Mouse (Mus musculus) small intestine, adult 10 weeks (tissue): ENCODE measurements around the gene Stil. TPM values are rescaled to one million over a fixed set of nuclear protein-coding genes. Genes with fewer than 3 reads are reported as not detected.

ENCODE experiments used
- polyA plus RNA-seq: library from polyadenylated mRNA; stranded (reverse); fragments of 350-450 nt; fragmentation: Illumina TruSeq; extraction: RNeasy Lipid Tissue Mini Kit (QIAGEN cat#74804); gene quantifications from one replicate; pipeline ENCODE4 v1.2.3, GENCODE M21; 2014; ENCODE audit warnings: low replicate concordance

The Stil gene
- 4.6 TPM for polyA plus RNA-seq

DNA sequence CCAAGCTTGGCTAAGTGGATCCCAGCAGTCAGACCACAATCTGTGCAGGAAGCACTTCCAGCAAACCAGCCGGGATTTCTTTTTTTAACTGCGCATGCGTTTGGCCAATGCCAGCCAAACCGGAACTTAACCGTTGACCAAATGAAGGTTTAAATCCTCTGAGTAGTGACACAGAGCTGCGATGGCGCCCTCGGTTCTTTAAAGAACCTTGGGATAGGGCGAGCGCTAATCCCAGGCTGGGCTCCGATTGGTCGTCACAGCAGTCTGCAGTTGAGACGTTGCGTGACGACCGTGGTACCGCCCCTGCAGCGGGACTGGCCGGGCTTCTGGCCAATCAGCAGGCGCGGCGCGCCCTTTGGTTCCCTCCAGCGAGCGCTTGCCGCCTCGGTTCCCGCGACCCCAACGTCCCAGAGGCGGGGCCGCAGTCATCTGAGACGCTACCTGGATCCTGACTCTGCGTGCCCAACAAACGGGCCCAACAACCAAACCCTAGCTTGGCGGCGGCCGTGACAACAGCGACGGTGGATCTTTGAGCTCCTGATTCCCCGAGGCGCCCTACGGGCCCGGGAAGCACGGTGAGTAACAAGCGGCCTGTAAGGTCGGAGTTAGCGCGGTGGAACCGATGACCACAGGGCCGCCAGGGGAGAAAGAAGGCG is at the start of gene Stil:
Stil (plus strand) TSS at position 387 of the 656 bp plus-strand sequence.

DNA sequence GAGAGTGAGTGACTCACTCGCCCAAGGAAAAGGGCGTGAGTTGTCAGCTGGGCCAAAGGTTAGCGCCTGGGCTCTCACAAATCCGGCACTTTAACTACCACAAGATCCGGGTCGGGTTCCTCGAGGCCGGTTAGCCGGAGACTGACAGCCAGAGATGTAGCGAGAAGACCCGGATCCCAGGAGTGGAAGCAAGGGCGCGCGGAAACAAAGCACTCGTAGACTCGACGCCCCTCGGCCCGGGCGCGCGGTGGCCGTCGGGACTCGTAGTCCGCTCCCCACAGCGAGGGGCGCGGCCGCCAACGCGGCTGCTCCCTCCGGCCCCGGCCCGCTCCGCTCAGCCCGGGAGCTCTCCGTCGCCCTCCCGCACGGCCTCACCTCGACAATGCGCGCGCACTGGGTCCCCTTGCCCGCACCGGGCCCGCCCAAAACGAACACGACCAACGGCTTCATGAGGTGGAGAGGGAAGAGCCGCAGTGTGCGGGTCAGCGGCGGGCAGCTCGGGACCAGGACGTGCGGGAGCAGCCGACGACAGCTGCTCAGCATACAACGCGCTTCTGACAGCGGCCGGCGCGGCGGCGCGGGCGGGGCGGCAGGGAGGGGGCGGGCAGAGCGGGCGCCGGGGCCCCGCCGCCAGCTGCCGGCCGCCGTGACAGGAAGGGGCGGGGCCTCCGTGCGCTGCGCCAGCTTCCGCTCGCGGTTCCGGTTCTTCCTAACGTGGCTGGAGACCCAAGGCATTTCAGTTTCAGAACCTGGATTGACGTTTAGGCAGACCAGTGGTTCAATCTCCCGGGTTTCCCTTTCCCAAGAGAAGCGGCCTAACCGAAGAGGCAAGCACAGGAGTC is 13.1 kb upstream of the Stil start, which contains the start of gene Cmpk1:
Cmpk1 (minus strand) TSS at position 651 of the 842 bp plus-strand sequence.

DNA sequence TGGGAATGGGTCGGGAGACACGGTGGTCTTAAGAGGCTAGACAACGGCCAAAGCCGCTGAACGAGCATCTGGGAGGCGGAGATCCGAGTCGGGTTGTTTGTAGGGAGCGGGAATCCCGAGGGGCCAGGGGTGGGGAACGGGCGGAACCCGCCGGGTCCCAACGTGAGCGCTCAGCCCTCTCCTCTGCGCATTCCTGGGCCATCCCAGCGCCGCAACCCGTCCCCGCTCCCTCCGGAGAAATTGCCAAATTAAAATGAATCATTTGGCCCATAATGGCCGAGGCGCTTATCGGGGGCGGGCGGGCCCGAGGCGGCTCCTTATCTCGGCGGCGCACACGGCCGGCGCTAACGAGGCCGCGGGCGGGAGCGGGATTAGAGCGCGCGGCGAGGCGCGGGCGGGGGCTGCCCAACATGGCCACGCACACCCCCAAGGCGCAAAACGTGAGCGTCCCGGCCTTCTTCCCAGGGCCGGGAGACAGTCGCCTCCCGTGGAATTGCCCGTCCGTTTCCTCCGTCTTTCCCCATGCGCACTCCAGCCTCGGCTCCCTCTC is 56.5 kb downstream of the Stil start, which contains the start of gene Tal1:
Tal1 (plus strand) TSS at position 56 of the 550 bp plus-strand sequence.

DNA sequence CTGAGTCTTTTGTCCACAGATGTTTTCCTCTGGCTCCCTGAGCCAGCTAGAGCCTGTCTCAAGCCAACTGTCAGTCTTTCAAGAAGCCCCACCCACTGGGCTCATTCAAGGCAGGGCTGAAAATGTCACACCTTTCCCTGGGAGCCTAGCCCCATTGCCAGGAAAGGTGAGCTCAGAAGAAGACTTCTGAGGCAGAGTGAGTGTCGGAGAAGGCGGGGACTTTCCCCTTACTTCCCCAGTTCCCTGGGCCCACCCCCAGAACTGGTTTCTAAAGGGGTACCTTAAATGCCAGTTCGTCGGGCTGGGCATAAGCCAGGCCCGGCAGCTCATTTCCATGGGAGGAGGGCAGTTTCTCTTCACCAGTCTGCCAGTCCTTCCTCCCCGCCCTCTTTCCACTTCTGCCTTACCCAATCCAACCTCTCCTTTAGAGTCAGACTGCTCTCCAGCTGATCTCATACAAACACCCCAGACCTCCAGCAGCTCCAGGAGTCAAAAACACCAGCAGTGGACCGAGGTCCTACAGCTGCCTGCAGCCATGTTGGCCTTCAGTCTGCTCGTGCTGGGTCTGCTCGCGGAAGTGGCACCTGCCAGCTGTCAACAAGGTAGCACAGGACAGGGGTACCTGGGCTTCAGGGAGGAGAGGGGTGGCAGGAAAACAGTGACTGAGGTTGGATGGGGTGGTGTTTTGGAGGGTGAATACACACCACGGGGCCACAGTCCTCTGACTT is 88.8 kb downstream of the Stil start, which contains the start of gene Pdzk1ip1:
Pdzk1ip1 (plus strand) TSS at position 98 of the 728 bp plus-strand sequence.

Other genes starting within 250 kb of the Stil start
- not detected for gene Gm12830, start 178.4 kb upstream of the Stil start, polyA plus RNA-seq
- not detected for gene Foxd2, start 91.3 kb upstream of the Stil start, polyA plus RNA-seq
- gene Foxe3, start 74.1 kb upstream of the Stil start, polyA plus RNA-seq = not detected
- 1,673 TPM for gene Cmpk1, start 12.9 kb upstream of the Stil start, polyA plus RNA-seq
- 0.97 TPM for gene Tal1, start 56.3 kb downstream of the Stil start, polyA plus RNA-seq
- not detected for gene Pdzk1ip1, start 88.5 kb downstream of the Stil start, polyA plus RNA-seq
- 0.11 TPM for gene Cyp4x1, start 134.1 kb downstream of the Stil start, polyA plus RNA-seq
- gene Cyp4a29, start 241.9 kb downstream of the Stil start, polyA plus RNA-seq = not detected